Mouse (Mus musculus) kidney, postnatal 14 days (tissue): ENCODE results near the gene Cenpe.
A peak's percentile ranks its signal among the peaks of the same experiment; 100 is the strongest.
"Not testable (repeated sequence)": the region's sequence is repeated elsewhere in the genome, so short reads cannot be mapped to it uniquely, and the experiment has no call there.

ENCODE experiments used
- DNase-seq: peaks from one replicate; pipeline ENCODE4 v3.0.0; 2022; ENCODE audit warnings: mixed read lengths

Gene Cenpe

GRCm38 (mm10) chr3:135211805-135212657, at the start of gene Cenpe:
Cenpe (plus strand) TSS chr3:135212537.
- DNase-seq: peak; percentile 93

DNA sequence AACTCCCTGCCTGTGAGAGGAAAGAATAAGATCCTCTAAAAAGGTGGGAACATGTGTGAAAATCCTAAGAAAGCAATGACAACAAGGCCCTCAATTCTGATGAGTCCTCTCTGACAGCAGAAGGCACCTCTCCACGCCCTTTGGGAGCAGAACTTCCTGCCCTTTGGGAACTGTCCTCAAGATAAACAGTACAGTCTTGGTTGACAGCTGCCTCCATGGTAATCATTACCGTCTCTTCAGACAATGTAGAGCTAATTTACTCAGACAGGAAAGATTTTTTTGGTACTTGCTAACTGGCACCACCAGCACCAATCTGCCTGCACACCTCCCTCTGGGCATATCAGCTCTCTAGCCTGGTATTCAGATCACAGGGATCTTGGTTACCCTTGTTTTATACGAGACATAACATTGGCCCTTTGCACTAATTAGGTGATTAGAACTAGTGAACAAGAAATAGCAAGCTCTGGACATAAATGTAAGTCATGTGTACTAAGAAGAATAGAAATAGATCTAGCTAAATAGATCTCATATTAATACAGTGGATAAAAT, 40.4 kb upstream of the Cenpe start:
- DNase-seq: no peak

DNA sequence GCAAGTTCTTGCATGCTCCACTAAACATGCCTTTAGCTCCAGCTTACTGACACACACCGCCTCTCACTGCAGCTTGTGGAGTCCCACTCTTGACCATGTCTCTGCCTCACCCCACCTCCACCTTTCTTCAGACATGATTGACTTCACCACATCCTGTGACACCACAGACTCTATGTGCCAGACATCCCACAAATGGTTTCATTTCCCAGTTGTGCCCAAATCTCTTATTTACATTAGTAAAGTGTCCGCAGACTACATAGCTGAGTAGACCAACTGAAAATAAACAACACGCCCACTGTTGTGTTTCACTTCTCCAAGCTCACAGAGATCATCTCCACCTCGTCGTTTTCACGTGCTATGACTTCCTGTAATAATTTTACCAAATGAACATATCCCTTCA, 20.5 kb upstream of the Cenpe start:
- DNase-seq: no peak

DNA sequence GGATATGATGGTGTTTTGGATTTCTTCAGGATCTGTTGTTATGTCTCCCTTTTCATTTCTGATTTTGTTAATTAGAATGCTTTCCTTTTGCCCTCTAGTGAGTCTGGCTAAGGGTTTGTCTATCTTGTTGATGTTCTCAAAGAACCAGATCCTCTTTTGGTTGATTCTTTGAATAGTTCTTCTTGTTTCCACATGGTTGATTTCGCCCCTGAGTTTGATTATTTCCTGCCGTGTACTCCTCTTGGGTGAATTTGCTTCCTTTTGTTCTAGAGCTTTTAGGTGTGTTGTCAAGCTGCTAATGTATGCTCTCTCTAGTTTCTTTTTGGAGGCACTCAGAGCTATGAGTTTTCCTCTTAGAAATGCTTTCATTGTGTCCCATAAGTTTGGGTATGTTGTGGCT, 14.3 kb upstream of the Cenpe start:
- DNase-seq: not testable (repeated sequence)

- DNase-seq: no peak
Measured at GRCm38 (mm10) chr3:135200409-135201303, 11.7 kb upstream of the Cenpe start.

DNA sequence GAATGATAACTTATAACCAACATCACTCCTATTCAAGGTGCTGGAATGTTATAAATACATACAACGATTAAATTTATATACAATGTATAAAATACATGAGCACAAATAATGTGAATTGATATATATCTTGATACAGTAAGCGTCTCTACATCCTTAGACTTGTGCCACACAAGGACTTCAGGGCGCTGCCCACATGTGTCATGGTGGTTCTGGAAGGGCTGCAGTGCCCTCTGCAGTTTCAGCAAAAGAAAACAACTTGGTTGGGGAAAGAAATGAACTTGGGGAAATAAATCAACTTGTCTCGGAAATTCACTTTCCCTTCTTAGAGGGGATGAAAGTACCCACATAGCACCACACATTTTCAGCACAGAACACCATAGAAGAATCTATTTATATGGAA, 5.7 kb upstream of the Cenpe start:
- peak; percentile 27 for DNase-seq

DNA sequence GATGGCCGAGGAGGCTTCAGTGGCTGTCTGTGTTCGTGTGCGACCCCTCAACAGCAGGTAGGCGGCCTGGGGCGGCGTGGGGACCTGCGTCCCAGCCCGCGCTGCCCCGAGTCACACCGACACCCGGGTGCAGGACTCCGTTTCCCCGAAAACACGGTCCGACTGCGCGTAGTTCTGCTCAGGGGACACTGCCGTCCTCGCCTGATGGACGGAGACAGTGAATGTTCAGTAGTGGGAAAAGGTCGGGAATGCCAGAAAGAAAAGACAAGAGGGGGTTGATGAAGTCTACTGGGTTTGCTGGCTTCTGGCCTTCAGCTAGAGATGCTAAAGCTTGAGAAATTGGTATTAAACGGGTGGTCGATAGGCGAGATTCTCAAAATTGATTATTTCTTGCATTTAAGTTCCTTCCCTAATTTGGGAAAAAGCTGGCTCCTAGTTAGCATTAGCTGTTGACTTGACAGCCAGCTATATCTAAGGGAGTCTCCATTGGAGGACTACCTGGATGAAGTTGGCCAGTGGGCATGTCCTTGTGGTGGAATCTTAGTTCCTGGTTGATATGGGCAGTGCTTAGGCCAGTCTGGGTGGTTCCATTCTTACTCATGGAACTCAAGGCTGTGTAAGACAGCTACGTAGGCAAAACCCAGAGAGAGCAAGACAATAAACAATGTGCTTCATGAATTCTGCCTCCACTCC, 467 bp downstream of the Cenpe start:
- DNase-seq: no peak

DNA sequence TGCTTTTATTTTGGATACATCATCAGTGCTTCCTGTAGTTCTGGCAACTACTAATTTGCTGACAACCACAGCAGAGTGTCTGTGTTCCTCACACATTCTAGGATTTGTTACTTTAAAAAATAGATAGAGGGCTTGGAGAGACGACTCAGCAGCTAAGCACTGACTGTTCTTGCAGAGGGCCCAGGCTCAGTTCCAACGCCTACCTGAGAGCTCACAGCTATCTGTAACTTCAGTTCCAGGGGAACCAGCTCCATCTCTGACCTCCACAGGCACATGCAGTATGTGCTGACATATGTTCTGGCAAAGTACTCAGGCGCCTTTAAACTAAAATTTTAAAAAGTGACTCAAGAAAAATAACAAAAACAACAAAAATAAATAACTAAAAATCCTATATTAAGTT, 19.7 kb downstream of the Cenpe start:
- DNase-seq: no peak

- DNase-seq: no peak
Measured at GRCm38 (mm10) chr3:135232462-135232861, 20.1 kb downstream of the Cenpe start.

DNA sequence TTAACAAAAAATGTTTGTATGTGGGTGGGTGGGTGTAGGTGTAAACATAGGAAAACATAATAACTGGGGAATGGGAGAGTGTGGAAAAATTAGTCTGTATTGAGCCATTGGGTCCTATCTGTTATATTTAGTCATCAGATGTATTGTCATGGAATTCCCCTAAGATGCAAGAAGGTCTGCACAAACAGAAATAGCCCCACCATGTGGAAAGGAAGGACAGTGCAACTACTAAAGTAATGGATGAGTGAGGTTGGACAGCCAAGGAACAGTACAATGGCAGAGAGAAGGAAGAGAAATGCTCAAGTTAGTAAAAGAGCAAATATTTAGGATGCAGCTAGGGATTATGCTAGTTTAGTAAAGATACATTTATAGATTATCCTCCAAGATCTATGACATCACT, 33.4 kb downstream of the Cenpe start:
- DNase-seq: no peak

GRCm38 (mm10) chr3:135246828-135247227, 34.5 kb downstream of the Cenpe start:
- no peak for DNase-seq

DNA sequence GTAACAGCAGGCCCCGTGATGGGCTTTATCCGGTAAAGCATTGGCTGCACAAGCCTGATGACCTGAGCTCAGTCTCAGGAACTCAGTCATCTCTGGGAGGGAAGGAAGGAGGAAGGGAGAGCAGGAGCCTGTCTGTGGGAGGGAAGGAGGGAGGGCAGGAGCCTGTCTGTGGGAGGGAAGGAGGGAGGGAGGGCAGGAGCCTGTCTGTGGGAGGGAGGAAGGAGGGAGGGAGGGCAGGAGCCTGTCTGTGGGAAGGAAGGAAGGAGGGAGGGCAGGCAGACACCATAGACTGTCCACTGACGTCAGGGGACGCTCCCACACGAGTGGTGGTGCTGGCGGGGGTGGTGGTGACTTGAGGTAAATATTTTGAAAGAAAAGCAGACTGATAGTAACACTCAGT, 36.8 kb downstream of the Cenpe start:
- no peak for DNase-seq

DNA sequence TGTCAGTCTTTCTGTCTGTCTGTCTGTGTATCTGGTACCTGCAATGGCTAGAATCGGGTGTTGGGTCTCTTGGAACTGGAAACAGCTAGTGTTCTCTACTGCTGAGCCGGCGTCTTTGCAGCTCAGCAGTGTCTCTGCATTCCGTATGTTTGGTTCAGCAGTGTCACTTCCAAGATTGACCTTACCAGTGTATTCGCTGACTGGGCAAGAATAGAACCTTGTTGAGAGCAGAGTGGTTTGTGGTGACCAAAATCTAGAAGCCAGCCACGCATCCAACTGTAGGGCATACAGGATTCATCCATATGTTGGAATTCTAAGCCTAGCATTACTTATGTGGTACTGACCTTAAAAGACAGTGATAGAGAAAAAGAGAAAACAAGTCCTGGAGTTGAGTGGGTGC, 39.5 kb downstream of the Cenpe start:
- no peak for DNase-seq

- no peak for DNase-seq
Measured at GRCm38 (mm10) chr3:135254784-135255183, 42.4 kb downstream of the Cenpe start.

- no peak for DNase-seq
Measured at GRCm38 (mm10) chr3:135258919-135259318, 46.6 kb downstream of the Cenpe start.

DNA sequence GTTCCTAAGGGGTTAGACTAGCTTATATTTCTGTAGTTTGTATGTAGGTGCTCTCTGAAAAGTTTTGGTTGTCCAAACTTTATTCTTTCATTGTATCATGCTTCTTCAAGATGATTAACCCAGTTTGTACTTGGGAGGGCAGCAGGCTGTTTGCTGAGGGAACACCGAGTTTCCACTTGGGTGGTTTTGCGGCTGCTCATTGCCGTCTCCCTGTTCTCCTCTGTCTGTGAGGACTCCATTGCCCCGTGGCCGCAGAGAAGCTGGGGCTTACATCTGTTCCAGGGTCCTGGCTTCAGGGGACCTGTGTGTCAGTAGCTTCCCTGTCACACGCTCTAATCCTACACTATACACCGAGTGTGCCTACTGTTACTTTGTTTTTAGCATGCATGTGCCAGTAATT, 47.9 kb downstream of the Cenpe start:
- no peak for DNase-seq

- no peak for DNase-seq
Measured at GRCm38 (mm10) chr3:135268616-135269015, 56.3 kb downstream of the Cenpe start.

- peak; percentile 81 for DNase-seq
Measured at GRCm38 (mm10) chr3:135269391-135269990, 57.2 kb downstream of the Cenpe start.

DNA sequence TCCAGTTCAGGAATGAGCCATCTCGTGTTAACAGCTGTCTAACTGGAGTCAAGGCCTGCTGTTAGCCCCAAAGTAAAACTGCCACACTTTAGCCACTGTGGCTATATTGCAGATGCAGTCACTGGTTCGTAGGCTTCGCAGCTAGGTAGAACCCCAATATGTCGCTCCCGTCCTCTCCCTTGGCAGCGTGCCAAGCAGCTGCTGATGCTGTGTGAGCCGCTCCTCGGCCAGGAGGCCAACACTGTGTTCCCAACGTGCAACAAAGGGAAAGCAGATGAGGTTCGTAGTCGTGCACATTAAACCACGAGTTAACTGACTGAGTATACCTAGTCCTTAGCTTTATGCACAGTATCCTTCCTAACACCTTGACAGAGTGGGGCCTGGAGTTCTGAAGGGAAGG, 60.3 kb downstream of the Cenpe start:
- DNase-seq: no peak

DNA sequence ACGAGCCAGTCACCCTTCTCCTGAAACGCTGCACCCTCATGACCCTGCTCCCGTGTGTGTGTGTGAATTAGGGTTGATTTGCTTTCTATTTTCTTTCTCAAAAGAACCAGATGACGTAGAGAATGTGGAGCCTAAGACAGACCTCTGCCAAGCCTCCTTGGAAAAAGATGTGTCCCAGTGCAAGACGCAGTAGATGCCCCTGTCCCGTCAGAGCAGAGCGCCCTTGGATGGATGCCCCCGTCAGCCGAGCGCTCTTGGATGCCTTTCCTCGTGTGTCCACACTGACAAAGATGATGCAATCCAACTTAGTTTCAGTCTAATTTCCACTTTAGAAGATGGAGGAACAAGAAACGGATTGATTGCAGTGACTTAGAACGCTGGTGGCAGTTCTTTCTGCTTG, 60.7 kb downstream of the Cenpe start:
- DNase-seq: no peak

DNA sequence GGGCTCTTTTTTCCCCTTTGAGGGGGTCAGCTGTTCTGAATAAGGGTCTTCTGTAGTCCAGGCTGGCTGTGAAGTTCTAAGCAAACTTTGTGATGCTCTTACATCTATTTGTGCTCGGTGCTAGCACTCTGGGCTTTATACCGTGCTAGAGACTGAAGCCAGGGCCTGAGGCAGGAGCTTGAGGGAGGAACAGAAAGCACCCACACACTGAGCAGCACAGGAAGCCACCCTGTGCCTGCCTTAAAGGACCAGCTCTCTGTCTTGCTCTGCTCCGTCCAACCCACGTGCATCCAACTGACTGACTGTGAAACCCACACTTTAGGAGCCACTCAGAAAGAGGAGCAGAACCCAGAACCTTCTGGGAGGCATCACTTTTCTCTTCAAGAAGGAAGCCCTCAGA, 67.8 kb downstream of the Cenpe start:
- DNase-seq: no peak

DNA sequence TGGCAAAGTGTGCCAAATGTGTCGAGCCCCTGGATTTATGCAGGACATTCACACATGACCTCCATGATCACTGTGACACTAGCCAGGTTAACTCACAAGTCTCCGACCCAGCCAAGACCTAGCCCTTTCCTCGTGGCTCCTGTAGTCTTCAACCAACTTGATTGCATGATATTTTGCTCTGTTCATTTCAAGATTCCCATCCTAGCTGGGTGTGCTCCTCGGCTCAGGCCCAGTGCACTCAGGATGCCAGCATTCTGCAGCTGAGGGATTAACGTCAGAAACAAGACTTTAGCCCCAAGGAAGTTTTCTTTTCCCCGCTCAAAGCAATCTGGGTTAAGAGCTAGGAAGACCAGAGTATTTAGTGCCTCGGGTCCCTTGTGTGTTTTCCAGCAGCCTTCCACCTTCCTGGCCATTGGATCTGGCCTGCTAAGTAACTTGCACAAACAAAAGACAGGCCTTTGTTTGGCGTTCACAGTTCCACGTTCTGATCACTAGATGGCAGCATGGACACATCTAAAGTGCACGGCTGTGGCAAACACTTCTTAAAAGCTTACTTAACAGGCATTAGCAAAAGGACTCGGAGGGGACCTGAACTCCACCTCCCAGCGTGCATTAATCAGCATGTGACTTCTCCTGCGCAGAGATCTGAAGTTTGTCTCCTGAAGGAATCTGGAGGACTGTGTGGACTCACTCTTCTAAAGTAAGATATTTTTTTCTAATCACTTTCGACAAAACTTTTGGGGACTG, 68.5 kb downstream of the Cenpe start, which contains the start of gene Bdh2:
TSS of gene Bdh2 (plus strand) at position 553 of the 747 bp plus-strand sequence.
- DNase-seq: peak; percentile 90
